Mouse (Mus musculus): ENCODE data around the gene Arfgap3. TPM values are rescaled to one million over a fixed set of nuclear protein-coding genes. Genes with fewer than 3 reads are reported as not detected.

The Arfgap3 gene
- 10 to 100 TPM; 18.2 to 19.8 TPM for total RNA-seq (2023)

GRCm38 (mm10) chr15:83349954-83350711 lies at the start of gene Arfgap3:
Gene Arfgap3, minus strand, starts transcription at chr15:83350247.

DNA sequence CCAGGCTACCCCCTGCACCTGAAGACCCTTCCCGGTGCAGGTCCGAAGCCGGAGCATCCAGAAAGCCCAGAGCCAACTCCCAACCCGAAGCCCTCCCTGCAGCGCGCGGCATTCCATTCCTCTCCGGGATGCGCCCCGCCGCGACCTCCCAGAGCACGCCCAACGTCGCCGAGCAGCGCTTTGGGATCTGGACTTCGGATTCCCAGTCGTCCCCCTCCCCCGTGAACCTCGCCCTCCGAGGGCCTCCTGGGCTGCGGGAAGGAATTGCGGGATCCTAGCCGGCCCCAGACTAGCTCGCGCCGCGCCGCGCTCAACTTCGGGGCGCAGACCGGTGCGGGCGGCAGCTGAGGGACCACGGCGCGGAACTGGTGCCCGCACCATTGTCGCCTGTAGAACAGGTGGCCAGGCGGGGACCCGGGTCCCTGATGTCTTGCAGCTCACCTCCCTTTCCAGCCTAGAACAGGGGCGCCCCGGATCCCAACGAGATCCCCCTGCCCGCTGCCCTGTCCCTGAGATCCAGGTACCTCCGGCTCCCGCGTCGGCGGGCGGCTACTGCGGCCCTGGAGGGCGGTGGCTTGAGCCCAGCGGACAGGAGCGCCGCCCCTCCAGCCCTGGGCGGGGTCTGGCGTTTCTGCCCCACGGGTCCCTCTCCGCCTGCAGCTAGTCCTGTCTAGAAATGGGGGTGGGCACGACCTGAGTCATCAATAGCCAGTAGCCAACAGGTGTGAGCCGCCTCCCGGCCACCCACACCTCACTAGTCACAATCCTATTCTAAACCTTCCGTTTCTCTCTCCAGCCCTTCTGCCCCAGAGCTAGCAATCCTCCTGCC lies 98.7 kb downstream of the Arfgap3 start, which contains the start of gene A4galt:
A4galt (minus strand) TSS at position 599 of the 829 bp plus-strand sequence.

Other genes with a start within 250 kb of the Arfgap3 start
- gene Rrp7a, start 227.4 kb downstream of the Arfgap3 start, total RNA-seq (2023), result 10 to 100 TPM; 78.0 to 88.9 TPM
- gene Poldip3, start 200.9 kb downstream of the Arfgap3 start, total RNA-seq (2023), result 100 to 1,000 TPM; 186 to 192 TPM
- 100 to 1,000 TPM in 1 of 2 experiments, 10 to 100 TPM in 1; 90.6 to 102 TPM for gene Cyb5r3, start 177.7 kb downstream of the Arfgap3 start, total RNA-seq (2023)
- 1 to 10 TPM; 5.0 to 5.6 TPM for gene A4galt, start 98.5 kb downstream of the Arfgap3 start, total RNA-seq (2023)
- 100 to 1,000 TPM; 127 to 147 TPM for gene Pacsin2, start 114.4 kb upstream of the Arfgap3 start, total RNA-seq (2023)
- 1 to 10 TPM; 3.2 to 4.6 TPM for gene Ttll1, start 160.6 kb upstream of the Arfgap3 start, total RNA-seq (2023)
- gene Bik, start 176.6 kb upstream of the Arfgap3 start, total RNA-seq (2023), result not detected
- 100 to 1,000 TPM; 134 to 147 TPM for gene Tspo, start 213.3 kb upstream of the Arfgap3 start, total RNA-seq (2023)
- 10 to 100 TPM in 1 of 2 experiments, 1 to 10 TPM in 1; 7.9 to 11.2 TPM for gene Mcat, start 213.5 kb upstream of the Arfgap3 start, total RNA-seq (2023)
- 1 to 10 TPM; 5.0 to 5.3 TPM for gene Ttll12, start 244.9 kb upstream of the Arfgap3 start, total RNA-seq (2023)